8 mouse cellular contexts compared by ENCODE assay signal in genomic region chr9:92249447-92249852, GRCm38 (mm10). TPM values are rescaled to one million over a fixed set of nuclear protein-coding genes. Genes with fewer than 3 reads are reported as not detected.
A peak's percentile ranks its signal among the peaks of the same experiment; 100 is the strongest.
DNase-seq lines count a peak whose midpoint lies in the region; ATAC-seq and TF ChIP-seq lines count a peak whose summit lies in the region.

Gene Plscr1 (plus strand): TSS chr9:92249750.

- no peaks in the 10 kb centered on the region; the same call in 1 of the 2 replicates for H3K79me2 ChIP-seq in heart, adult 2 months (replicated peaks; ENCODE audit: control insufficient read depth, insufficient read depth, low read length)

- no peak for TF ChIP-seq EP300 in heart, adult 2 months (IDR thresholded peaks at IDR 0.05; ENCODE audit: insufficient read depth, low read depth, low read length)

- no peaks in the 10 kb centered on the region for H3K27me3 ChIP-seq in heart, adult 2 months (ENCODE audit: control insufficient read depth, insufficient read depth, low read length)
- no peaks in the 10 kb centered on the region for H3K27me3 ChIP-seq in heart, embryonic 14.5 days (ENCODE audit: control insufficient read depth, insufficient read depth, low read length)
- no peaks in the 10 kb centered on the region for H3K27me3 ChIP-seq in liver, embryonic 13.5 days
- H3K27me3 ChIP-seq in stomach, embryonic 16.5 days (ENCODE audit: control insufficient read depth, insufficient read depth, low read length): no peaks in the 10 kb centered on the region

- peak within 1 kb of the TSS; percentile 87 for H3K27ac ChIP-seq in heart, adult 2 months
- H3K27ac ChIP-seq in heart, embryonic 14.5 days (replicated peaks in 1 of 2; ENCODE audit: control insufficient read depth in 1 of 2, insufficient read depth in 1 of 2, low read depth in 2 of 2, low read length in 2 of 2): peak within 1 kb of the TSS; percentile 97 to 99
- peak within 1 kb of the TSS; percentile 83 for H3K27ac ChIP-seq in liver, embryonic 13.5 days
- H3K27ac ChIP-seq in stomach, embryonic 16.5 days (ENCODE audit: low read length): peak within 1 kb of the TSS; percentile 96

- DNase-seq in heart, adult 2 months: no peak
- DNase-seq in heart, postnatal 25 days (ENCODE audit: low spot score): no peak
- DNase-seq in NIH3T3 (ENCODE audit: low read depth): peak; percentile 37
- DNase-seq in liver, embryonic 13.5 days: no peak
- no peak for DNase-seq in cerebellum, postnatal 14 days
- no peak for DNase-seq in right cerebral cortex, postnatal 14 days

- TF ChIP-seq CTCF in heart, adult 2 months (IDR thresholded peaks at IDR 0.05): no peak

- 47% methylated on average over 7 of the region's 7 CpGs for WGBS in heart, adult 2 months
- whole genome bisulfite sequencing in heart, embryonic 14.5 days: 44% methylated on average over 7 of the region's 7 CpGs
- 32% methylated on average over 7 of the region's 7 CpGs for WGBS in liver, embryonic 13.5 days (ENCODE audit: insufficient replicate concordance)
- WGBS in stomach, embryonic 16.5 days: 35% methylated on average over 7 of the region's 7 CpGs

- H3K4me3 ChIP-seq in heart, adult 2 months: peak within 1 kb of the TSS; percentile 70
- H3K4me3 ChIP-seq in heart, embryonic 14.5 days (ENCODE audit: control insufficient read depth in 1 of 2, insufficient read depth in 1 of 2, low read depth in 1 of 2, low read length in 2 of 2): peak within 1 kb of the TSS; percentile 69 to 91
- H3K4me3 ChIP-seq in liver, embryonic 13.5 days (replicated peaks): peak within 1 kb of the TSS; percentile 70
- peak within 1 kb of the TSS; percentile 67 for H3K4me3 ChIP-seq in stomach, embryonic 16.5 days (replicated peaks; ENCODE audit: low read length)

- no peak for TF ChIP-seq POLR2A in heart, adult 2 months (IDR thresholded peaks at IDR 0.05; ENCODE audit: insufficient read depth, low read depth, low read length)

- H3K4me2 ChIP-seq in heart, embryonic 14.5 days (ENCODE audit: low read length): peak within 1 kb of the TSS; percentile 83
- H3K4me2 ChIP-seq in liver, embryonic 13.5 days: peak within 1 kb of the TSS; percentile 80
- H3K4me2 ChIP-seq in stomach, embryonic 16.5 days (ENCODE audit: low read depth, low read length): peak within 1 kb of the TSS; percentile 58

- ATAC-seq in heart, embryonic 14.5 days (ENCODE audit: insufficient number of reproducible peaks, insufficient read depth, low FRiP score, low read depth): no peak
- no peak for ATAC-seq in liver, embryonic 13.5 days (ENCODE audit: low read depth)
- no peak for ATAC-seq in stomach, embryonic 16.5 days (ENCODE audit: insufficient read depth, low FRiP score)

- peaks cover 14% of the 10 kb centered on the region for H3K36me3 ChIP-seq in heart, adult 2 months (ENCODE audit: control insufficient read depth, insufficient read depth, low read length)
- H3K36me3 ChIP-seq in heart, embryonic 14.5 days (ENCODE audit: control insufficient read depth, insufficient read depth, low read length): no peaks in the 10 kb centered on the region
- H3K36me3 ChIP-seq in liver, embryonic 13.5 days: no peaks in the 10 kb centered on the region
- H3K36me3 ChIP-seq in stomach, embryonic 16.5 days (ENCODE audit: control insufficient read depth, insufficient read depth, low read length): no peaks in the 10 kb centered on the region

- peaks cover 3% of the 10 kb centered on the region for H3K4me1 ChIP-seq in heart, adult 2 months (ENCODE audit: control insufficient read depth, insufficient read depth, low read length)
- peaks cover 2 to 9% of the 10 kb centered on the region in 2 experiments for H3K4me1 ChIP-seq in heart, embryonic 14.5 days (ENCODE audit: control insufficient read depth in 2 of 2, insufficient read depth in 2 of 2, low read length in 2 of 2)
- peaks cover 23% of the 10 kb centered on the region for H3K4me1 ChIP-seq in liver, embryonic 13.5 days (replicated peaks)
- peaks cover 9% of the 10 kb centered on the region for H3K4me1 ChIP-seq in stomach, embryonic 16.5 days (ENCODE audit: control insufficient read depth, insufficient read depth, low read length)

- peak within 1 kb of the TSS; percentile 85 for H3K9ac ChIP-seq in heart, adult 2 months (ENCODE audit: low read depth, low read length)
- peak within 1 kb of the TSS; percentile 84 for H3K9ac ChIP-seq in heart, embryonic 14.5 days (ENCODE audit: low read length)
- H3K9ac ChIP-seq in liver, embryonic 13.5 days: peak within 1 kb of the TSS; percentile 76
- H3K9ac ChIP-seq in stomach, embryonic 16.5 days (ENCODE audit: low read length): peak within 1 kb of the TSS; percentile 77

- intact Hi-C loops in heart, adult 2 months (cut with DNase I): no loop called here
- intact Hi-C loops in heart, postnatal 25 days (cut with DNase I): no loop called here

- H3K9me3 ChIP-seq in heart, embryonic 14.5 days (ENCODE audit: control insufficient read depth, low read length): no peaks in the 10 kb centered on the region
- H3K9me3 ChIP-seq in liver, embryonic 13.5 days (replicated peaks): no peaks in the 10 kb centered on the region
- H3K9me3 ChIP-seq in stomach, embryonic 16.5 days (replicated peaks; ENCODE audit: control insufficient read depth, low read length): no peaks in the 10 kb centered on the region

RNA-seq across cellular contexts. Expression of gene Plscr1, which starts in this region (rescaled TPM):
- total RNA-seq in heart, adult 2 months (2021): 10 to 100 TPM; 11.0 to 14.0 TPM
- 6.1 and 9.9 TPM in 2 replicates for polyA plus RNA-seq in heart, adult 2 months (2012; rRNA removed)
- 10 to 100 TPM in 1 of 2 experiments, 1 to 10 TPM in 1; 9.6 to 10.8 TPM for total RNA-seq in heart, postnatal 25 days (2021)
- polyA plus RNA-seq in heart, embryonic 14.5 days (2014; fragmentation: Nextera tagmentation; extraction: Ambion mirVana): 29.7 and 29.9 TPM in 2 replicates
- 24.0 and 26.5 TPM in 2 replicates for polyA plus RNA-seq in liver, embryonic 13.5 days (2015; fragmentation: Nextera tagmentation; extraction: Ambion mirVana)
- polyA plus RNA-seq in stomach, embryonic 16.5 days (2015; fragmentation: Nextera tagmentation; extraction: Ambion mirVana): 53.9 and 56.2 TPM in 2 replicates
